In the genomic region with DNA sequence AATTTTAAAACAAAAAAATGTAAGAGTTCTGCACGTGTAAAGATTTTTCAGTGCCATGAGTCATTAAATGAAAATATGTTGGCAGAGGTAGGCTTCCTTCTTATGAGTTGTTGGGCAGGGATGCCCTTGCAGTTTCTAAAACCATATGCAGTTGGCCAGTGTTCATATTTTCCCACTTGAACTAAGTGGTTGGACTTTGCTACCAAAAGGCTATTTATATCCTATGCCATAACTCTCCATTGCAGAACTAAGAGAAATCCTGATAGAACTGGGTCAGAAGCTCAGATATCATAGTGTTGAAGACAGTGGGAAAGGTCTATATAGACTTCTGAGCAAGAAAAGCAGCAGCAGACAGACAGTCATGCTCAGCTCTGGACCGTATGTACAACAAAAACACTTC, we compare ENCODE assay signal across 22 mouse cellular contexts.
A peak's percentile ranks its signal among the peaks of the same experiment; 100 is the strongest.
DNase-seq lines count a peak whose midpoint lies in the region; ATAC-seq and TF ChIP-seq lines count a peak whose summit lies in the region.
"Had no signal": no experiment of that assay in that cellular context is flagged by ENCODE, and none has a peak within 500 bp of the region (broad histone marks: within the 10 kb centered on the region; RNA-seq: fewer than 3 reads in every experiment).

No protein-coding gene starts in this region.

- TF ChIP-seq CTCF in heart, adult 2 months (IDR thresholded peaks at IDR 0.05): no peak
- TF ChIP-seq CTCF in heart, postnatal 0 days (IDR thresholded peaks at IDR 0.05; ENCODE audit: low read depth): no peak

- no peak overlapping the region for H3K9ac ChIP-seq in heart, adult 2 months (ENCODE audit: low read depth, low read length)
- H3K9ac ChIP-seq in heart, embryonic 15.5 days: no peak overlapping the region
- no peak overlapping the region for H3K9ac ChIP-seq in heart, postnatal 0 days (replicated peaks; ENCODE audit: low read depth, low read length)
- H3K9ac ChIP-seq: embryonic facial prominence, embryonic 12.5 days; forebrain, embryonic 12.5 days had no signal

- TF ChIP-seq EP300 in heart, adult 2 months (IDR thresholded peaks at IDR 0.05; ENCODE audit: insufficient read depth, low read depth, low read length): no peak
- no peak for TF ChIP-seq EP300 in heart, postnatal 0 days (IDR thresholded peaks at IDR 0.05; ENCODE audit: low read depth)

- no peaks in the 10 kb centered on the region for H3K36me3 ChIP-seq in heart, adult 2 months (ENCODE audit: control insufficient read depth, insufficient read depth, low read length)
- H3K36me3 ChIP-seq in heart, embryonic 15.5 days: no peaks in the 10 kb centered on the region
- no peaks in the 10 kb centered on the region for H3K36me3 ChIP-seq in heart, postnatal 0 days (replicated peaks; ENCODE audit: control insufficient read depth, insufficient read depth, low read length)
- H3K36me3 ChIP-seq: embryonic facial prominence, embryonic 10.5 days; embryonic facial prominence, embryonic 12.5 days; forebrain, embryonic 10.5 days; forebrain, embryonic 12.5 days had no signal

- no peak overlapping the region for H3K27ac ChIP-seq in heart, adult 2 months
- 0 out of 2 replicates have a peak overlapping the region, but pooled peaks have one; percentile 29 for H3K27ac ChIP-seq in heart, embryonic 15.5 days
- H3K27ac ChIP-seq in heart, postnatal 0 days (ENCODE audit: low read depth): peak overlapping the region; percentile 30; the same call in 1 of the 2 replicates
- H3K27ac ChIP-seq: embryonic facial prominence, embryonic 10.5 days; embryonic facial prominence, embryonic 12.5 days; forebrain, embryonic 10.5 days; forebrain, embryonic 12.5 days had no signal

- no peaks in the 10 kb centered on the region for H3K9me3 ChIP-seq in heart, embryonic 15.5 days (replicated peaks)
- no peaks in the 10 kb centered on the region for H3K9me3 ChIP-seq in heart, postnatal 0 days (replicated peaks; ENCODE audit: control insufficient read depth, low read length)
- H3K9me3 ChIP-seq: embryonic facial prominence, embryonic 10.5 days; embryonic facial prominence, embryonic 12.5 days; forebrain, embryonic 10.5 days; forebrain, embryonic 12.5 days had no signal

- H3K27me3 ChIP-seq in heart, adult 2 months (ENCODE audit: control insufficient read depth, insufficient read depth, low read length): no peaks in the 10 kb centered on the region
- no peaks in the 10 kb centered on the region for H3K27me3 ChIP-seq in heart, embryonic 15.5 days
- no peaks in the 10 kb centered on the region for H3K27me3 ChIP-seq in heart, postnatal 0 days (ENCODE audit: control insufficient read depth, insufficient read depth, low read length)
- H3K27me3 ChIP-seq: embryonic facial prominence, embryonic 12.5 days; forebrain, embryonic 12.5 days had no signal

- no peak overlapping the region for H3K4me3 ChIP-seq in heart, adult 2 months
- H3K4me3 ChIP-seq in heart, embryonic 15.5 days: no peak overlapping the region
- no peak overlapping the region for H3K4me3 ChIP-seq in heart, postnatal 0 days (ENCODE audit: low read depth, low read length)
- H3K4me3 ChIP-seq: embryonic facial prominence, embryonic 10.5 days; embryonic facial prominence, embryonic 12.5 days; forebrain, embryonic 10.5 days; forebrain, embryonic 12.5 days had no signal

- TF ChIP-seq POLR2A in heart, adult 2 months (IDR thresholded peaks at IDR 0.05; ENCODE audit: insufficient read depth, low read depth, low read length): no peak

- ATAC-seq in heart, embryonic 15.5 days (replicated peaks; ENCODE audit: insufficient number of reproducible peaks, insufficient read depth, low FRiP score, low read depth): no peak
- peak; percentile 81 for ATAC-seq in heart, postnatal 0 days (ENCODE audit: insufficient read depth, low read depth)
- ATAC-seq: forebrain, embryonic 14.5 days; forebrain, embryonic 16.5 days had no signal

- WGBS in heart, adult 2 months: 55% methylated on average over 2 of the region's 2 CpGs
- 54% methylated on average over 2 of the region's 2 CpGs for WGBS in heart, embryonic 15.5 days
- WGBS in heart, postnatal 0 days: 35% methylated on average over 2 of the region's 2 CpGs

- H3K4me2 ChIP-seq in heart, embryonic 15.5 days: no peak overlapping the region
- no peak overlapping the region for H3K4me2 ChIP-seq in heart, postnatal 0 days (ENCODE audit: low read depth, low read length)
- H3K4me2 ChIP-seq: embryonic facial prominence, embryonic 12.5 days; forebrain, embryonic 12.5 days had no signal

- DNase-seq in heart, adult 18-20 months: peak; percentile 2 to 20
- no peak for DNase-seq in heart, adult 2 months
- no peak for DNase-seq in heart, postnatal 4 days
- DNase-seq in heart, postnatal 0 days (ENCODE audit: low spot score): peak; percentile 72
- no peak for DNase-seq in heart, postnatal 36 days
- peak; percentile 17 for DNase-seq in 3T3-L1 (ENCODE audit: low read depth, low spot score)
- no peak for DNase-seq in adrenal gland, adult 8-10 months
- DNase-seq: adrenal gland, adult 2 months; adrenal gland, postnatal 14 days; adrenal gland, postnatal 36 days; cerebellum, adult 11-12 months; cerebellum, adult 2 months; cerebellum, adult 9-10 months; cerebellum, postnatal 10 days; cerebellum, postnatal 25 days had no signal

- no peaks in the 10 kb centered on the region for H3K79me2 ChIP-seq in heart, adult 2 months (replicated peaks; ENCODE audit: control insufficient read depth, insufficient read depth, low read length)

- H3K4me1 ChIP-seq in heart, adult 2 months (ENCODE audit: control insufficient read depth, insufficient read depth, low read length): no peaks in the 10 kb centered on the region
- 0 out of 2 replicates have a peak, but pooled peaks cover 2% of the 10 kb centered on the region for H3K4me1 ChIP-seq in heart, embryonic 15.5 days (replicated peaks)
- H3K4me1 ChIP-seq in heart, postnatal 0 days (ENCODE audit: control insufficient read depth, insufficient read depth): no peaks in the 10 kb centered on the region
- H3K4me1 ChIP-seq: embryonic facial prominence, embryonic 10.5 days; embryonic facial prominence, embryonic 12.5 days; forebrain, embryonic 10.5 days; forebrain, embryonic 12.5 days had no signal

- intact Hi-C loops in heart, adult 2 months (cut with DNase I): no loop called here
- intact Hi-C loops in heart, postnatal 36 days (cut with DNase I): no loop called here

Comparison
In these comparisons a context has a peak if more than half of its experiments do, and no peak if none do; other contexts are left out.
1. DNase-seq: peak in heart, adult 18-20 months (2 of 2), heart, postnatal 0 days (single experiment) and 3T3-L1 (single experiment); none in heart, adult 2 months (0 of 2), heart, postnatal 4 days (single experiment), heart, postnatal 36 days (0 of 2) and adrenal gland, adult 8-10 months (single experiment).